Mouse (Mus musculus): ENCODE results near the gene Fbxo47. TPM values are rescaled to one million over a fixed set of nuclear protein-coding genes. Genes with fewer than 3 reads are reported as not detected.

Fbxo47 gene
- 1.0 and 1.2 TPM in 2 replicates for total RNA-seq (2021)
- long read RNA-seq, experiment 1, partial matches to known transcripts, result 0 of 2 reads
- long read RNA-seq, experiment 1, other reads (novel, unspliced or antisense), result 2 of 2 reads
- long read RNA-seq, experiment 2, partial matches to known transcripts, result 0 of 2 reads
- long read RNA-seq, experiment 2, other reads (novel, unspliced or antisense), result 2 of 2 reads

- DNase-seq, result peak; percentile 98
These were observed at the start of gene Fbxo47 for GRCm38 (mm10) chr11:97883918-97884600. Fbxo47 (minus strand) TSS chr11:97884154.

DNA sequence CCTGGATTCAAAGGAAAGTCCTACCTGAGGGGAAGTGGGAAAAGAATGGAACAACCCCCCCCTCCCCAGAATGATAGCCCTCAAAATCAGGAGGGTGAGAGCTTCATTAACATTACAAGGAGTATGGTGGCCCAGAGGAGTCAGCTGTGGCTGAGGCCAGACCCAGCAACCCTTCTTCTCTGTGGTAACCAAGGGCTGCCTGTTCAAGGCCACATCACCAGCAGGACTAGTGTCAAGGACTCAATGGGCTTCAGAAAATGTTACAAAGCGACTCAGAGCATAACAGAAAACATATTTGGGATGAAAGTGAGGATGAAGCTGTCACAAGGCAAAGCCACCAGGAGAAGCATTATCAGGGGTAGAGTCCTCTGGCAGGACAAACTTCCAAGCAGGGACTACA is 49.6 kb upstream of the Fbxo47 start:
- peak; percentile 59 for DNase-seq

- DNase-seq, result no peak
These were observed 45.0 kb upstream of the Fbxo47 start for GRCm38 (mm10) chr11:97928905-97929304.

DNA sequence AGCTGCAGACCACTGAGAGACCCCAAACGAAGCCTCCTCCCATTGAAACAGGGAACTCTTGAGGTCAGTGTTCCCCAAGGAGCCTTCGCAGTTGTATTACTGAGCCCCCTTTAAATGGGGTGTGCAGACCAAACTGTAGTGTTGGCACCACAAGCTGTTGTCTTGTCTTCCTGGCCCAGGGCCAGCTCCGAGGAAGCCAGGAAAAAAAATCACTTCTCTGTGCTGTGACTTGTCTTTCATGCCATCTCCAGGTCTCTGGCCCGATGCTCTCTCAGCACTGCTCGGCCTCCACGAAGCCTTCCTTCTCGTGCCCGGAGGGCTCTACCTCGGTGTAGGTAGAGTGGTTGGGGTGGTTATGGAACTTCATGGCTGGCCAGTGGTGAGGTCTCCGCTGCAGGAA is 40.3 kb upstream of the Fbxo47 start:
- peak; percentile 29 for DNase-seq

GRCm38 (mm10) chr11:97923639-97924038 is 39.7 kb upstream of the Fbxo47 start:
- DNase-seq, result peak; percentile 21

DNA sequence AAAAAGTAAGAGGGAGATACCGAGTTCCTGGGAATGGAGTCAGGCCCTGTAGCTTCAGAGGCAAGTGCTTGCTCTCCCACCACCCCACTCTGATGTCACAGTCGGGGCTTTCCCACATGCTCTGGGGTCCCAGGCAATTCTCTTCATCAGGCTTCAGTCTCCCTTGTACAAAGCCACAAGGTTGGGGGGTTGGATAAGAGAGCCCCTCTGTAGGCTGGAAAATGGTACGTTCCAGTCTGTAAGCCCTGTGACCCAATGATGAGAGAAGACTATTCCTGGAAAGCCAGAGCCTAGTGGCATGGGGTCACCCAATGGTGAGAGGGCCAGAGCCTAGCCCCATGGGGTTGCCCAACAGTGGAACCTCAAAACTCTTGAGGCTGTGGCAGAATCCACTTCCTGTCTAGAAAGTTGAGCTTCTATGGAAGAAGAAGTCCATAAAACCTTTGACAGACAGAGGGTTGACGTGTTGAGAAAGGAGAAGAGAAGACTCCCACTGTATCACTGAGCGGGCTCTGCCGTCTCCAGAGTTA is 32.1 kb upstream of the Fbxo47 start:
- DNase-seq, result no peak

DNA sequence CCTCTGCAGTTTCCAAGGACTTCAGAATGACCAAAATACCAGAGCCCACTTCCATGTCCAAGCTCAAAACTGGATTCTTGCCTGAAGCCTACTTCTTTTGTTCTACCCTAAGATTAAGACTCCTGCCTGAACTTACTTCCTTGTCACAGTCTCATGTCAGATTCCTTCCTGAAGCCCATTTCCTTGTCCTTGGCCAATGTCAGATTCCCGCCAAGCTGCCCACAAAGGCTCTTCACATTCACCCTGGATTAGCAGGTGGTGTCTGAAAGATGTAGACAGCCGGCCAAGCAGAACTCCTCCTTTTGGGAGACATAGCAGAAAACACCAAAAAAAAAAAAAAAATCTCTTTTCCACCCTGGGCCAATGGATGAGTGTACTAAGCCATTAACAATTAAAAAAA is 31.5 kb upstream of the Fbxo47 start:
- DNase-seq, result no peak

GRCm38 (mm10) chr11:97913111-97913510 is 29.2 kb upstream of the Fbxo47 start:
- no peak for DNase-seq

DNA sequence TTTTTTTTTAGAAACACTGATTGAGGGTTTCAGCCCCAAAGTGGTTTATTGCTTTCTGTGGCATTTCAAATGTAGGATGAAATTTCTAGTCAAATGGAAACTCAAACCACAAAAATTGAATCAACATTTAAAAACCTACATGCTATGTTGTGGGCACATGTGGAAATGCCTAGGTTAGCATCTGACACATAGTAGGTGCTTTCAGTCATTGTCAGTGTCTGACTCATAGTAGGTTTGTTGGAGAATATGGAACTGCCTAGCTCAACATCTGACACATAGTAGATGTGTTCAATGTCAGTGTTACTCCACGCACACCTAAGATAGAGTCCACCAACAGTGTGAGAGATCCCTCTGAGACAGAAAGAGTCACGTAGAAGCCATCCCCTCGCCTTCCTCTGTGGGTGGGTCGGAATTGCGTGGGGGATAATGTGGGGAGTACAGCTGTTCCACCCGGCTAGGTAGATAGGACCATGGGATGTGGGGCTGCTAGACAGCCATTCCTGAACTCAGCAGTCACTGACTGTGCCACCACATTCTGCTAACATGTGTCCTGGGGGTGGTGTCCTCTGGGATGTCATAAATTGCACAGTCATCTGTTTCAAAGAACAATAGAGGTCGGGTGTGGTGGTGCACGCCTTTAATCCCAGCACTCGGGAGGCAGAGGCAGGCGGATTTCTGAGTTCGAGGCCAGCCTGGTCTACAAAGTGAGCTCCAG is 24.8 kb upstream of the Fbxo47 start:
- DNase-seq, result no peak

DNA sequence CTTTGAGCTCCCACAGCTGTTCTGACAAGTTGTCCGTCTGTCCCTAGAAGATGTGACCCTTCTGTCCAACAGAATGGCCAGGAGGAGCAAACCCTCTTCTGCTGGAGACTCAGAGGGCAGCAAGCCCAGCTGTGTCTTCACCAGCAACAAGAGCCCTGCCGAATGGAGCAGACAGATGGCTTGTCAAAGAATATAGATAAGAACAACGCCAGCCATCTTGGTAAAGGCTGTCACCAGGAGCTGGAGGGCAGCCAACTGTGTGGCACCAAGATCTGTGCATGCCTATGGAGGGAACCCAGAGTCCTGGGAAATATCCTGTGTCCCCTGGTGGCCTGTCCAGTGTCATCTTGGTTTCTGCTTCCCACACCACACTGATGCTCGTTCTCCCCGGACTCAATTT is 24.0 kb upstream of the Fbxo47 start:
- DNase-seq, result peak; percentile 16

GRCm38 (mm10) chr11:97906905-97907304 is 23.0 kb upstream of the Fbxo47 start:
- no peak for DNase-seq

DNA sequence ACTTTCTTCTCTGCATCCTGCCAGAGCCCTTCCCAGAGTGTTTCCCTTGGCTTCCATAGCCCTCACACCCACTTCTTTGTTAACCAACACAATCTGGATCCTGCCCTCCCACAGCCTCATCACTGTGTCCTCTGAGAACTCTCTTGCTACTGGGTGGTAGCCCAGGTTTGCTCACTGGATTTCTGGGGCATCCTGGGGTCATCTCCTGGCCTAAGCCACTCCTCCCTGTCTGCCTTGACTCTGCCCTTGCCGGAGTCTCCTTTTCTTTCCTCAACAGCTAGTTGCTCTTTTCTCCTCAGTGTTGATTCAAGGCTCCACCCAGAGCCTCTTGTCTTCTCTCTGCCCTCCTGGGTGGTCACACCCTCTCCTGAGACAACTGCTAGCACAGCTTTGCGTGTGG is 22.0 kb upstream of the Fbxo47 start:
- no peak for DNase-seq

DNA sequence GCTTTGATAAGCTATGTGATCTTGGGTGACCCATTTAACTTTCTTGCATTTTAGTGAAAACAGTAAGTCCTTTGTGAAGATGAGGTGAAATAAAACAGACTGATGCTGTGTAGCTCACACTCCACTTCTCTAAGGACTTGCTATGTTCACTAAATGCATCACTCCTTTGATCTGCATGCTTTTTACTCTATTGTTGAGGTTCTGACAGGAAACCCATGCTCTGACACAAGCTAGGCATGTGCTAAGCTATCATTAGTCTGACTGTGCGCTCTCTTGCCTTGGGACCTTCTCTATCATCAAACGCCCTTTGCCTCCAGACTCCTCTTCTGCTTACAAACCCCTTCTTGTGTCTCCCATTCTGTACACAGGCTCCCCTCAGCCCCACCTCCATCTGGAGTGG is 21.6 kb upstream of the Fbxo47 start:
- no peak for DNase-seq

GRCm38 (mm10) chr11:97904801-97905200 is 20.8 kb upstream of the Fbxo47 start:
- DNase-seq, result no peak

DNA sequence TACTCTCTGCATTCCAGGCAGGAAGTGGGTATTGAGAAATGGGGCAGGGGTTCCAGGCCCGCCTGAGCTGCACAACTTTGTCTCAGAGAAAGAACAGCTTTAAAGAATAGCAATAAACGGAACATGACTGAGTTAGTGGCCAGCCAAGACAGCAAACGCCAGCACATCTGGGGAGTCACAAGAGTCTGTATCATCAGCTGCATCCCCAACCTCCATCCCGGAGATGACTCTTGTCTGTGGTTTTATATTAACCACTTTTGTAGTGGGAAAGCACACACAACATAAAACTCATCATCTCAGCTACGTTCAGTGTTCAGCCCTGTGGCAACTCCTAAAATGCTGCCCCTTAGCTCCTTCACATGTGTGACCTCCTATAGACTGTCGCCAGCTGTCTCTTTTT is 17.9 kb upstream of the Fbxo47 start:
- no peak for DNase-seq

DNA sequence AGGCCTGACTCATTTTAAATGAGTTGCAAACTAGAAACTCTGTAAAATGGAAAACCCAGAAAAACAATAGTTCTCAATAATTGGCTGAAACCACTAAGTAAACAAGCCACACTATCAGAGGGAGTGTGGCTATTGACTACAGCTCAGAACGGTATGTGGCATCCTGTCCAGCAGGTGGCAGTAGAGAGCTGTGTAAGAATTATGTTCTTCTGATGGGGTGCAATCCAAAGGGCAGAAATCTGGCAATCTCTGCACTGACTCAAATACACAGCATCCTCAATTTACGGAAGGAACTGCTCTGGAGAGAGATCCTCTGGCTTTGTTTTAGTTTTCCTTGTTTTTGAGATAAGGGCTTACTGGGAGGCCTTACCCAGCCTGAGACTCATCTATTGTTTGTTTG is 15.9 kb upstream of the Fbxo47 start:
- peak; percentile 93 for DNase-seq

DNA sequence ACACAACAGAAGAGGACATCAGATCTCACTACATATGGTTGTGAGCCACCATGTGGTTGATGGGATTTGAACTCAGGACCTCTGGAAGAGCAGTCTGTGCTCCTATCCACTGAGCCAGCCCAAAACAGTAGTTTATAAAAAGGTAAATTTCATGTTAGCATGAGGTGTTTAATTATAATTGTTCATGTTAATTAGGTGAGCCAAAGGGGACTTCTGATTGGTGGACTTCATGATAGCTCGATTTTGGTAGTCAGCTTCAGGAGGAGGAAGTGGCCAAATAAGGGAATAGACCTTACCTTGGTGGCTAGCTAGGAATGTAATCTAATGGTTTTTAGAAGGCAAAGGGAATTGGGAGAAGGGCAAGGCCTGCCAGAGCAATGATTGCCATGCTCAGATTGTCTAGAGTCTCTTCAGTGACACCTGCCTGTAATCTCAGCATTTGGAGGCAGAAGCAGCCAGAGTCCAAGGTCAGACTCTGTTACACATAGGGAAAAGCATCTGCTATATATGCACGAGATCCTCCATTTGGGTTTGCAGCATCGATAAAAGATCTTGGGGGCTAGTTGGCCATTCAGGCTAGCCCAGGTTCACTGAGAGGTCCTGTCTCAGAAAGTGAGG is 13.7 kb upstream of the Fbxo47 start:
- no peak for DNase-seq

DNA sequence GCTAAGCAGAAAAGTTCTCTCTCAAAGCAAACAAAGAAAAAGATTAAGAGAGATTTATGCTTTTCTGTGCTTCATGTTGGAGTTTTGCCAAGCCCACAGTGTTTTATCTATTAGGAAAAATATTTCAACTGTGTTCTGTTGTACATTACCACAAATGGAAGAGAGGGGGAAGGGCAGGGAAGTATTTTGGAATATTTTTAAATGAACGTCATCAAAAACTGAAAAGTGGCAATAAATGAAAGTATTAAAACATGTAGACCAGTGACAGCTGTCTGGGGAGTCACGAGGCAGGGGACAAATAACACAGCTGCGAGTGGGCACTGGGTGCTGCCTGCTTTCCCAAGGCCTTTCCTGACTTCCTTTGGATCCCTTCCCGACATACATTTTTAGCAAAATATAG is 12.7 kb upstream of the Fbxo47 start:
- no peak for DNase-seq

- DNase-seq, result no peak
These were observed 7.9 kb upstream of the Fbxo47 start for GRCm38 (mm10) chr11:97891821-97892220.

DNA sequence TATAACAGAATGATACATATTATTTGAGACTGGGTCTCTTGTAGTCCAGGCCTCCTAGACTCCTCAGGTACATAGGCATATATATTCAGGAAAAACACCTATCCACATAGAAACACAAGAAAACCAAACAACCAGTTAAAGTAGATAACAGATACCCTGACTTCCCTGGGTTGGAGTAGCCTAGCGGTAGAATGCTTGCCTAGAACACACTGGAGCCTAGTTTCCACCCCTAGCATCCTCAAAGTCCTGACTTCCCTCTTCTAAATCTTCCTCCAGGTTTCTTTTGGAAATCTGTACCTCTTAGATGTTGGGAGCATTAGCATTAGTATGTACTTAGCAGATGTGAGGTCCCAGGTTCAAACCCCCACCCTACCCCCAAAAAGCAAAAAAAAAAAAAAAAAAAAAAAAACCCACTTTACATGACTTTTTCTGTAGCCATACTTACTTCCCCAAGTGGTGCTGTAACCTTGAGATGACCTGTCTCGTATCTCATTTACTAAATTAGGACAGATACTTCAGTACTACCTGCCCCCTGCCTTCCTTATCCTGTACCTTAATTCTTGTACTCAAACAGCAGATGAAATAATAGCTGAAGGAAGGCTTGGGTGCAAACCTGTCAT is 1.5 kb upstream of the Fbxo47 start:
- no peak for DNase-seq

DNA sequence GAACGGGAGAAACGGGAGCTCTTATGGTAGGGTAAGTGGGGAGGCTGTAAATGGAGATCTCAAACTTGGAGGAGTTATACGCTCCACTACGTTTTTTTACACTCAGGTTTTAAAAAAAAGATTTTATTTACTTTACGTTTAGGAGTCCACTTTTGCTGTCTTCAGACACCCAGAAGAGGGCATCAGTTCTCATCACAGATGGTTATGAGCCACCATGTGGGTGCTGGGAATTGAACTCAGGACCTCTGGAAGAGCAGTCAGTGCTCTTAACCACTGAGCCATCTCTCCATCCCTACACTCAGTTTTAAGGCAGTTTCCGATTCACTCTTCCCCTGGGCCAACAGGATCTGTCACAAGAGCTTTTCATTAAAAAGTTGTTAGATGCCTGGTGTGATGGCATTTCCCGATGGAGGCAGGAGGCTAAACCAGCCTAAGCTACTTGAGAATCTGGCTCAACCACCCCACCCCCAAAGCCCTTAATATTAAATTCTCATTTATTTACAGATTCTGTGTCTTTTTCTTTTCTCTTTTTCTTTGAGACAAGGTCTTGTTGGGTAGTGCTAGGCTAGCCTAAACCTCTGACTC is 739 bp upstream of the Fbxo47 start:
- no peak for DNase-seq

GRCm38 (mm10) chr11:97883542-97883917 is 424 bp downstream of the Fbxo47 start:
- peak; percentile 82 for DNase-seq
